Comparison of ENCODE assay signal across 8 mouse cellular contexts in the genomic region with DNA sequence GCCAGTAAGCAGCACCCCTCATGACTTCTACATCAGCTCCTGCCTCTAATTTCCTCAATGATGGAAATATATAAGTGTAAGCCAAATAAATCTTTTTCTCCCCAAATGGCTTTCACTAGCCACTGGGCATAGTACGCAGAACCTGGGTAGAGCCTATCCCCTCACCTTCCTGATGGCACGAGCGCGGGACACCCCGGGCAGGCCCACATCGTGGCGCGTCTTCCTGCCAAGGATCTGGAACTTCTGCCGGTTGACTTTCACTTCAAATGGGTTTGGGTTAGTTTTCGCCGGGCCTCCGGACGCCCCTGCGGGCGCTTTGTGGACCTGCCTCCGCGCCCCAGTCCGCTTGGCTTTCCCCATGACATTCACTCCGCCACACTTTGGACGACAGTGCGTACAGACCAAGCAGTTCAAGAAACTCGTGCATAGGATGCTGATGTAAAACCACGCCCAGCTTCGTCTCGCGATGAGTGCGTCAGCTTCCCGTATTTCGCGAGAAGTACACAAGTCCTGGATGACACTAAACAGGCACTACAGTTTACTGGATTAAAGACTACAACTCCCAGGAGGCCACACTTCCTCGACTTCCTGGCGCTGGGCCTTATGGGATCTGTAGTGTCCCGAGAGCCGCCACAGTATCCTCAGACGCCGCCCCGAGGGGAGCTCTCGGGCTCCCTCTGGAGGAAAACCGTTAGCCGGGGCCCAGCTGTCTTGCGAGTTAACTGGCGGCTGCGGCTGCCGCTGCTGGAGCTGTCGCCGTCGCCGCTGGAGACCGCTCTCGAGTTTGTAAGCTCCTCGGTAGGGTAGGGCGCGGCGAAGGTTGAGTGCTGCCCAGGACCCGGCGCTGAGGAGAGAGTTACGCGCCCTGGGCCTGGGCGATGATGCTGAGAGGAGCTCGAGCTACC. TPM values are rescaled to one million over a fixed set of nuclear protein-coding genes. Genes with fewer than 3 reads are reported as not detected.
DNase-seq lines count a peak whose midpoint lies in the region; ATAC-seq lines count a peak whose summit lies in the region.

A gene (minus strand): TSS at position 463 of the 905 bp plus-strand sequence.
A gene (plus strand): TSS at position 694 of the 905 bp plus-strand sequence.

- H3K9ac ChIP-seq in intestine, embryonic 14.5 days (ENCODE audit: low read length), result peak within 1 kb of the TSS; percentile 69

- intact Hi-C loops in left cerebral cortex, postnatal 14 days (cut with DNase I), result loop anchor here (5.0 kb wide), 2 partner anchors 102 to 382 kb away; a partner anchor contains a TSS

- peak within 1 kb of the TSS; percentile 75 for H3K4me3 ChIP-seq in intestine, embryonic 14.5 days (ENCODE audit: low read depth, low read length)

- H3K27me3 ChIP-seq in intestine, embryonic 14.5 days (replicated peaks; ENCODE audit: control insufficient read depth, insufficient read depth, low read length), result no peaks in the 10 kb centered on the region

- H3K27ac ChIP-seq in intestine, embryonic 14.5 days (ENCODE audit: low read depth), result peak within 1 kb of the TSS; percentile 80

- under 1% methylated on average over 60 of the region's 60 CpGs for WGBS in intestine, embryonic 14.5 days

- peak within 1 kb of the TSS; percentile 83 for H3K4me2 ChIP-seq in intestine, embryonic 14.5 days (ENCODE audit: low read length)

- DNase-seq in adrenal gland, adult 18-20 months (ENCODE audit: low spot score in 2 of 2), result peak; percentile 97 to 98
- DNase-seq in embryo, embryonic 11 days, result peak; percentile 99
- peak; percentile 99 for DNase-seq in gastrocnemius, postnatal 25 days
- DNase-seq in intestine, embryonic 14.5 days (ENCODE audit: low spot score), result peak; percentile 98
- peak; percentile 99 to 100 for DNase-seq in left cerebral cortex, postnatal 14 days (ENCODE audit: low spot score in 2 of 2)
- peak; percentile 99 for DNase-seq in mesoderm, embryonic 11.5 days (ENCODE audit: low read depth, low spot score)
- peak; percentile 99 to 100 for DNase-seq in right cerebral cortex, postnatal 36 days (ENCODE audit: low spot score in 2 of 2)
- peak; percentile 99 for DNase-seq in yolk sac, embryonic 10.5 days (ENCODE audit: low spot score)

- H3K9me3 ChIP-seq in intestine, embryonic 14.5 days (ENCODE audit: control insufficient read depth, low read length), result no peaks in the 10 kb centered on the region

- peaks cover 10% of the 10 kb centered on the region; the same call in 1 of the 2 replicates for H3K4me1 ChIP-seq in intestine, embryonic 14.5 days (replicated peaks; ENCODE audit: control insufficient read depth, insufficient read depth, low read length)

- peak; percentile 100 for ATAC-seq in intestine, embryonic 14.5 days (replicated peaks; ENCODE audit: low FRiP score, low TSS enrichment, low read depth)

- peaks cover 23% of the 10 kb centered on the region for H3K36me3 ChIP-seq in intestine, embryonic 14.5 days (ENCODE audit: control insufficient read depth, insufficient read depth, low read length)

RNA-seq across cellular contexts. Expression of the first gene that starts in this region (rescaled TPM):
- 10 to 100 TPM; 25.6 to 27.9 TPM for total RNA-seq in adrenal gland, adult 18-20 months (2021)
- 10 to 100 TPM; 11.0 to 13.6 TPM for total RNA-seq in gastrocnemius, postnatal 25 days (2021)
- polyA plus RNA-seq in intestine, embryonic 14.5 days (2014; fragmentation: Nextera tagmentation; extraction: Ambion mirVana), result 28.6 and 31.5 TPM in 2 replicates
- 10 to 100 TPM; 13.5 to 13.7 TPM for total RNA-seq in left cerebral cortex, postnatal 14 days (2021)

RNA-seq across cellular contexts. Expression of the second gene that starts in this region (rescaled TPM):
- total RNA-seq in adrenal gland, adult 18-20 months (2021), result 1 to 10 TPM; 2.3 to 3.5 TPM
- 1 to 10 TPM; 1.2 to 1.7 TPM for total RNA-seq in gastrocnemius, postnatal 25 days (2021)
- 1.6 and 2.2 TPM in 2 replicates for polyA plus RNA-seq in intestine, embryonic 14.5 days (2014; fragmentation: Nextera tagmentation; extraction: Ambion mirVana)
- total RNA-seq in left cerebral cortex, postnatal 14 days (2021), result 1 to 10 TPM; 3.4 to 4.0 TPM

Comparison
In these comparisons a context has a peak if more than half of its experiments do, and no peak if none do; other contexts are left out.
1. Peak in every context shown above with its lines: DNase-seq, ATAC-seq, H3K4me3 ChIP-seq and H3K27ac ChIP-seq.